Mouse (Mus musculus): Measurements from ENCODE around the gene Aif1. TPM values are rescaled to one million over a fixed set of nuclear protein-coding genes. Genes with fewer than 3 reads are reported as not detected.

Gene Aif1
- polyA plus RNA-seq, 1 experiment = 4.1 TPM

DNA sequence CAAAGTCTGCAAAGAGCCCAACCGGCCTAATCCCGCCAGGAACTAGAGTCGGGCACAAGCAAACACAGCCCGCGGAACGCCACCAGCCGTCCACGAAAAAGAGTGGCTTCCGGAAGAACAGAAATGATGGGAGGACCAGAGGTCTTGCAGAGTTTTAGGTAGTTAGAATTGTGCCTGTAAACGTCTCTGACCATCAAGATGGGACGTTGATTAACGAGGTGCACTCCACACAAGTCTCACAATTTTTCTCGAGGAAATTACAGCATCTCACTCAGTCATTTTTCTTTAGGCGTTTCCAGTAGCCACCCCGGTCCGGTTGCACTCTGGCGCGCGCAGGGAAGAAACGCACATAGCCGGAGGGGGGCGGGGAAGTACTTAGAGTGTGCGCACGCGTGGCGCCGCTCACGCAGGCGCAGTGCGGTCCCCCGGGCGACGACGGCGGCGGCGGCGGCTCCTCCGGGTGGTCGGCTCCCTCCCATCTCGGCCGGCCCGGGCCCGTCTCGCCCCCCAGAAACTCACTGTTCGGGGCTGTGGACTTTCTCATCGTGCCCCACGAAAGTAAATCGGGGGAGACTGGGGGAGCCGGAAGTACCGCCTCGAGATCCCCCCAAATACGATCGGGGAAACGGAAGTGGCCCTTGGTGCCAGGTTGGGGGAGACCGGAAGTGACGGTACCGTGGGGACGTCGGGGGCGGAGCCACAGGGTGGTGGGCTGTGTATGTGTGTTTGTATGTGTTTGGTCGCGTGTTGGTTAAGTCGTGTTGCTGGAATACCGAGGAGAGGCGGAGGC lies 40.9 kb downstream of the Aif1 start, which contains the start of gene Bag6:
Gene Bag6 (plus strand): TSS at position 378 of the 790 bp plus-strand sequence.
- WGBS = under 1% methylated on average over 66 of the region's 66 CpGs
- TF ChIP-seq POLR2A (IDR thresholded peaks at IDR 0.05; ENCODE audit: borderline replicate concordance, insufficient read depth, low read length) (peak; percentile 70), CTCF (IDR thresholded peaks at IDR 0.05; ENCODE audit: borderline replicate concordance, insufficient read depth, low read depth, low read length) (no peak)
- peak; percentile 93 to 98 for DNase-seq
- Histone ChIP-seq H3K27ac (ENCODE audit: insufficient read depth, low read length) (peak within 1 kb of the TSS; percentile 96), H3K27me3 (ENCODE audit: control insufficient read depth, insufficient read depth, low read length) (no peaks in the 10 kb centered on the region), H3K4me3 (replicated peaks; ENCODE audit: insufficient read depth, low read depth, low read length) (peak within 1 kb of the TSS; percentile 91), H3K4me1 (ENCODE audit: control insufficient read depth, insufficient read depth, low read length) (peaks cover 4% of the 10 kb centered on the region; the same call in 1 of the 2 replicates)

DNA sequence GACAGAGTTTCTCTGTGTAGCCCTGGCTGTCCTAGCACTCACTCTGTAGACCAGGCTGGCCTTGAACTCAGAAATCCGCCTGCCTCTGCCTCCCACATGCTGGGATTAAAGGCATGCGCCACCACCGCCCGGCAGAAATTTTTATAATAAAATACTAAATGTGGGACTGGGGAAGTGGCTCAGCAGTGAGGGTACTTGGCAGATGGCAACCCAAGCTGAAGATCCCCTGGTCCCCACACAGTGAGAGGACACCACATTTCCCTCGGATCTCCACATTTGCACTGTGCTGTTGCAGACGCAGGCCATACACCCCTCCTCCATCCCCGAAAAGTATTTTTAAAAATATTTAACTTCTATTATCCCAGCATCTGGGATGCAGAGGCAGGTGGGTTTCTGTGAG lies 42.4 kb downstream of the Aif1 start:
- WGBS = 88% methylated on average over 7 of the region's 7 CpGs
- TF ChIP-seq CTCF (IDR thresholded peaks at IDR 0.05; ENCODE audit: borderline replicate concordance, insufficient read depth, low read depth, low read length) (no peak), POLR2A (IDR thresholded peaks at IDR 0.05; ENCODE audit: borderline replicate concordance, insufficient read depth, low read length) (no peak)
- DNase-seq = no peak
- H3K4me3 ChIP-seq (replicated peaks; ENCODE audit: insufficient read depth, low read depth, low read length) = no peak overlapping the region
- H3K27ac ChIP-seq (ENCODE audit: insufficient read depth, low read length) = no peak overlapping the region
- peaks cover 2% of the 10 kb centered on the region for H3K4me1 ChIP-seq (ENCODE audit: control insufficient read depth, insufficient read depth, low read length)
- H3K27me3 ChIP-seq (ENCODE audit: control insufficient read depth, insufficient read depth, low read length) = no peaks in the 10 kb centered on the region

DNA sequence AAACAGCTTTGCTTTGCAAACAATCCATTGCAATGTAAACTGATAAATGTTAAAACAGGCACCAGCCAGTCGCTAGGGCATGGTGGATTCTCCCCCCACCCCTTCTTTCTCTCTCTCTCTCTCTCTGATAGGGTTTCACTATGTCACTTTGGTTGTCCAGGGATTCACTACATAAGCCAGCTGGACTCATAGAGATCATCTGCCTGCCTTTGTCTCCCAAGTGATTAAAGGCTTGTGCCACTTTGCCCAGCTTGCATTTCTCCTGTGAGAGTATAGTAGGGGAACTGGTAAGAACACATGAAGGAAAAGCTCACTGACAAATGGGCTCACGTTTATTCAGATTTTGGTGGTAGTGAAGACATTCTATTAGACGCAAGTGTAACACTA lies 43.7 kb downstream of the Aif1 start:
- Histone ChIP-seq H3K4me1 (ENCODE audit: control insufficient read depth, insufficient read depth, low read length) (peaks cover 6% of the 10 kb centered on the region), H3K27ac (ENCODE audit: insufficient read depth, low read length) (no peak overlapping the region), H3K27me3 (ENCODE audit: control insufficient read depth, insufficient read depth, low read length) (no peaks in the 10 kb centered on the region), H3K4me3 (replicated peaks; ENCODE audit: insufficient read depth, low read depth, low read length) (no peak overlapping the region)
- TF ChIP-seq POLR2A (IDR thresholded peaks at IDR 0.05; ENCODE audit: borderline replicate concordance, insufficient read depth, low read length) (no peak), CTCF (IDR thresholded peaks at IDR 0.05; ENCODE audit: borderline replicate concordance, insufficient read depth, low read depth, low read length) (no peak)
- WGBS = 78% methylated on average over 3 of the region's 3 CpGs
- no peak for DNase-seq

DNA sequence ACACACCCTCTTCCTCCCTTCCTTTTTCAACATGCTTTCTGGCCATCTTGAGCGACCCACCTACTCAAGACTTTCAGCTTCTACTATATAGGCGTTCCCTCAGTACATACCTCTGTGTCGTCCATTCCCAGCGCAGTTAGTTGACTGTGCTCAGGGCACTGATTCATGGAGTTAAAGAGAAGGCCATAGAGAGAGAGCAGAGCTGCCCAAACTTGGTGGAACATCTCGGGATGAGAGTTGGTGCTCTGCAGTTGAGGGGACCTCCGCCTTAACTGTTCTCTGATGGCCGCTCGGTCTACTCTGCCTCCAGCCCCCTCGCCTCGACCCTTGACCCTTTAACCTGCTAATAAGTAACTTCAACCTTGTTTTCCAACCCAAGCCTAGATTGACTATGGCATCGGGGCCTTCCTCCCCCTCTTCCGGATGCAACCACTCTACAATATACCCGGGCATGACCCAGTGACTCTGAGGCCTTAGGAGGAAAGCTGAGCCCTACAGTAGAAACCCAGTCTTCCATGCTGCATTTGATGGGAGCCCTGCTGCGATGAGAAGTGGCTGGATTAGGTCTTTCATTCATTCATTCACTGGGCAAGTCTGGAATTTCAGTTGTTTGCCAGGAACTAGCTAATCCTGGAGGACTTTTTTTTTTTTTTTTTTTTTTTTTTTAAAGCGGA lies 44.2 kb downstream of the Aif1 start, which contains the start of gene Apom:
Gene Apom (minus strand): TSS at position 551 of the 674 bp plus-strand sequence.
- no peak within 1 kb of the TSS for H3K27ac ChIP-seq (ENCODE audit: insufficient read depth, low read length)
- 83% methylated on average over 15 of the region's 15 CpGs for WGBS
- DNase-seq = no peak
- TF ChIP-seq POLR2A (IDR thresholded peaks at IDR 0.05; ENCODE audit: borderline replicate concordance, insufficient read depth, low read length) (no peak), CTCF (IDR thresholded peaks at IDR 0.05; ENCODE audit: borderline replicate concordance, insufficient read depth, low read depth, low read length) (no peak)
- H3K4me3 ChIP-seq (replicated peaks; ENCODE audit: insufficient read depth, low read depth, low read length) = no peak within 1 kb of the TSS
- peaks cover 6% of the 10 kb centered on the region for H3K4me1 ChIP-seq (ENCODE audit: control insufficient read depth, insufficient read depth, low read length)
- no peaks in the 10 kb centered on the region for H3K27me3 ChIP-seq (ENCODE audit: control insufficient read depth, insufficient read depth, low read length)

DNA sequence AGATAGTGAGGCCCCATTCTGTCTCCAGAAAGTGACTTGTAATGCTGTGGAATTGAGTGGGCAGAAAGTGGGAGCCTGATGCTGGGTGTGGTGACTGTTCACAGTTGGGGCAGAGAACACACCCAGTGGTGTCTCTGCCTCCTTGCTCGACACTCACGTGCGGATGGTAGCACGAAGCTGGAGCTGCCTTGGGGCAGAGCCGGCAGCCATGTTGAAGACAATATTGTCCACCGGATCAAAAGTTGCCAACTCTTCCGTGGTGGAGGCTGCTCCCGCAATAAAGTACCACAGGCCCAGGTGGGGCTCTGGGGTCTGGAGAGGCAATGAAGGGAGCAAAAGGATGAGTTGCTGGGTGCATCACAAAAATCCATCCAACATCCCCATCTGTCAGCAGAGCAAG lies 44.8 kb downstream of the Aif1 start:
- no peak for DNase-seq
- Histone ChIP-seq H3K4me1 (ENCODE audit: control insufficient read depth, insufficient read depth, low read length) (peaks cover 6% of the 10 kb centered on the region; the same call in 1 of the 2 replicates), H3K27ac (ENCODE audit: insufficient read depth, low read length) (no peak overlapping the region), H3K27me3 (ENCODE audit: control insufficient read depth, insufficient read depth, low read length) (no peaks in the 10 kb centered on the region), H3K4me3 (replicated peaks; ENCODE audit: insufficient read depth, low read depth, low read length) (no peak overlapping the region)
- WGBS = 89% methylated on average over 8 of the region's 8 CpGs
- no peak for TF ChIP-seq POLR2A (IDR thresholded peaks at IDR 0.05; ENCODE audit: borderline replicate concordance, insufficient read depth, low read length)
- TF ChIP-seq CTCF (IDR thresholded peaks at IDR 0.05; ENCODE audit: borderline replicate concordance, insufficient read depth, low read depth, low read length) = no peak

DNA sequence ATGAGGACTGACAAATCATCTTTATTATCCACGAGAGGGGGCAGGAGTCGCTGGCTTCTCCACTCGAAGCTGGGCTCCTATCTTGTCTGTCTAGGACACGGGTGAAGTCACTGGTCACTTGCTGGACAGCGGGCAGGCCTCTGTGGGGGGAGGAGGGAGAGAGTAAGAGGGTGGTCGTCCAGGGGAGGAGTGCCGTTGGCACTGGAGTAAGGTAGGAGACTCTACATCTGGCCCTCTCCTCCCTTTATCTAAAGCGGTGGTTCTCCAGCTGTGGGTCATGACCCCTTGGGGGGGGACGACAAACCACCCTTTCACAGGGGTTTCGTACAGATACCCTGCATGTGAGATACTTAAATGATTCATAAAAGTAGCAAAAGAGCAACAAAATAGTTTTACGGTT lies 46.9 kb downstream of the Aif1 start:
- no peak for TF ChIP-seq CTCF (IDR thresholded peaks at IDR 0.05; ENCODE audit: borderline replicate concordance, insufficient read depth, low read depth, low read length)
- no peak for TF ChIP-seq POLR2A (IDR thresholded peaks at IDR 0.05; ENCODE audit: borderline replicate concordance, insufficient read depth, low read length)
- 51% methylated on average over 11 of the region's 11 CpGs for WGBS
- no peaks in the 10 kb centered on the region for H3K27me3 ChIP-seq (ENCODE audit: control insufficient read depth, insufficient read depth, low read length)
- H3K27ac ChIP-seq (ENCODE audit: insufficient read depth, low read length) = no peak overlapping the region
- H3K4me1 ChIP-seq (ENCODE audit: control insufficient read depth, insufficient read depth, low read length) = peaks cover 10% of the 10 kb centered on the region
- DNase-seq = no peak
- H3K4me3 ChIP-seq (replicated peaks; ENCODE audit: insufficient read depth, low read depth, low read length) = no peak overlapping the region

DNA sequence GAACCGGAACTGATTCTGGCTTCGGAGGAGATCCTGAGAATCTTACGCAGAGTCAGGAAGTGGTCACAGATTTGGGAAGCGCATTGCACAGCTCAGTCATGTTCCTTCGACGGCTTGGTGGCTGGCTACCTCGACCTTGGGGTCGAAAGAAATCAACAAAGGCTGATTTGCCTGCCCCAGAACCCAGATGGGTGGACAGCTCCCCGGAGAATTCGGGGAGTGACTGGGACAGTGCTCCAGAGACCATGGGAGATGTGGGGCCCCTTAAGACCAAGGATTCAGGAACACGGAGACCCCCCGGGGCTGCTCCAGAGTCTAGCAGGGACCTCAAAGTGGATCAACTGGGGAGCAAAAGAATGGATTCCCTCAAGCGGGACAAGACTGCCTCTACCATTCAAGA lies 48.9 kb downstream of the Aif1 start:
- TF ChIP-seq CTCF (IDR thresholded peaks at IDR 0.05; ENCODE audit: borderline replicate concordance, insufficient read depth, low read depth, low read length) = no peak
- TF ChIP-seq POLR2A (IDR thresholded peaks at IDR 0.05; ENCODE audit: borderline replicate concordance, insufficient read depth, low read length) = no peak
- Histone ChIP-seq H3K27ac (ENCODE audit: insufficient read depth, low read length) (no peak overlapping the region), H3K4me3 (replicated peaks; ENCODE audit: insufficient read depth, low read depth, low read length) (peak overlapping the region; percentile 79), H3K4me1 (ENCODE audit: control insufficient read depth, insufficient read depth, low read length) (peaks cover 10% of the 10 kb centered on the region), H3K27me3 (ENCODE audit: control insufficient read depth, insufficient read depth, low read length) (no peaks in the 10 kb centered on the region)
- DNase-seq = no peak
- WGBS = 57% methylated on average over 13 of the region's 13 CpGs

All from cerebellum, adult 2 months (tissue).